Mouse (Mus musculus) spleen, postnatal 4 days (tissue): Measurements from ENCODE around the gene Gnai2.

Experiments
- DNase-seq, 2 experiments: peaks; one replicate each; pipeline ENCODE4 v3.0.0; 2022; ENCODE audit warnings: low spot score in 2 of 2

Gnai2 gene

DNA sequence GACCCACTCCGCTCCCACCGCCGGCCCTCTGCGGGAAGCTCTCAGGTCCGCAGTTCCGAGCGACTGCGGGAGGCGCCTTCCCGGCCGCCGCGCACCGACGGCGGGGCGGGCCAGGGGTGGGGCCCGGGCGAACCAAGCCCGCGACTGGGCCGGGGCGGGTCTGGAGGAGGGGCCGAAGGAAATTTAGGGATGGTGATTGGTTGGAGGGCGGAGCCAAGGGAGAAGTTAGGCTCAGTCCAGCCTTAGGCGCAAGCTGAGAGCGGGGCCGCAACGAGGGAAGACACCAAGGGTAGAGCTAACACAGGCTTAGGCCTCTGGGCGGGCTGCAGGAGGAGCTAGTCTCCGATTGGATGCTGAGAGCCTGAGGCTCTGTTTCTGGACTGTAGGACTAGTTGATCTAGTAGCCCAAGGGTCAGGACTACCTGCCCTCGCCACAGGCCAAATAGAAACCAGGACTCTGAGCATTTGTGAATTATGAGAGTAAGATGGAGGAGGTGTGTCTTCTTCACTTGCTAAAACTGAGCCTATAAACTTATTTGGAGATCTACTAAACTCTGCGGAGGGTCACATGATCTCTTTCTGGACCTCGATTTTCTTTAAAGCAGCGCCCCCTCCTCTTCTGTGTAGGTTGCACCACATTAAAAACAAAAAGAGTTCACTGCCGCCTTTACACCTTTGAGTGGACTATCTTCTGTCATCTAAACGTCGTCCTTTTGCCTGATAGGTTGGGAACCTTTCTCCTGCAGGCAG, at the start of gene Gnai2:
TSS of gene Gnai2 (minus strand) at position 89 of the 750 bp plus-strand sequence.
- DNase-seq: peak; percentile 98

DNA sequence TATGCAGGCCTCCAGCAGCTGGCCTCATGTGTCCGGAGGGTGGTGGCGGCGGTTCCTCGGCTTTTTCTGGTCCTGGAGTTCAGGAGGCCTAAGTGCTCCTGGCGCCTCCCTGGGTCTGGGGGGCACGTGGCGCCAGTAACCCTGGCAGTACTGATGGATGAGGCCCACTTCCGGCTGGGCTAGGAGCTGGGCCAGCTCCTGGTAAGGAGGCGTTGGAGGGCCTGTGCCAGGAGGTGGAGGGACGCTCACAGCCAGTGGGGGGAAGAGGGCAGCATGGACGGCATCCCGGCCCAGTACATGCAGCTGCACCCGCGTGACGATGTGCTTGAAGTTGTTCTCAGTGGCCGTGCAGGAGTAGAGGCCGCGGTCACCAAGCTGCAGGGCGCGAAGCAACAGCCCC, 47.2 kb upstream of the Gnai2 start:
- DNase-seq: no peak

DNA sequence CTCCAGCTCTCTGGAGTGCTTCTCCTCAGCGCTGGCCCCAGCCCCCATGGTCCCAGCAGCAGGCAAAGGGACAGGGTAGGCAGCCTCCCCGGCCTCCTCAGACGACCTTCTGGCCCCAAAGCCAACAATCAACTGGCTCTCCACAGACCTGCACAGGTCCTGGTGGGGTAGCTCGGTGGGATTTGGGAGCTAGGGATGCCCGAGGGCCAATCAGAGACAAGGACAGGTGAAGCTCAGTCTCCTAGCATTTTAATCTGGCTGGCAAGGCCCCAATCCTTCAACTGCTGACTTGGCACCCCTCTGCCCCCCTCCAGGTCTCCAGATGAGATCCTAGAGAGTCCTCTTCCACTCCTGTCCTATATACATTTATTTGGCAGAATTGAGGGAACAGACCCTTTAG, 44.3 kb upstream of the Gnai2 start, which contains the start of gene Gnat1:
TSS of gene Gnat1 (minus strand) at position 212 of the 400 bp plus-strand sequence.
- DNase-seq: no peak

DNA sequence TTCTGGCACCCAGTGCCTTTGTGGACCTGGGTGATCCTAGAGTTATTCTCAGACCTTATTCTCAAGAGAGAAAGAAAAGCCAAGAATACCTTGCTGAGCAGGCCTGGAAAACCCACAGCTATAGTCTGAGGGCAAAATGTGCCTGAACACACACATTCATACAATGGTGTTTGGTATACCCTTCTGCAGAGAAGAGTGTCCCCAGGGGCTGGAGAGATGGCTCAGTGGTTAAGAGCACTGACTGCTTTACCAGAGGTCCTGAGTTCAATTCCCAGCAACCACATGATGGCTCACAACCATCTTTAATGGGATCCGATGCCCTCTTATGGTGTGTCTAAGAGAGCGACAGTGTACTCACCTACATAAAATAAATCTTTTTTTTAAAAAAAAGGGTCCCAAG, 43.7 kb upstream of the Gnai2 start:
- no peak for DNase-seq

DNA sequence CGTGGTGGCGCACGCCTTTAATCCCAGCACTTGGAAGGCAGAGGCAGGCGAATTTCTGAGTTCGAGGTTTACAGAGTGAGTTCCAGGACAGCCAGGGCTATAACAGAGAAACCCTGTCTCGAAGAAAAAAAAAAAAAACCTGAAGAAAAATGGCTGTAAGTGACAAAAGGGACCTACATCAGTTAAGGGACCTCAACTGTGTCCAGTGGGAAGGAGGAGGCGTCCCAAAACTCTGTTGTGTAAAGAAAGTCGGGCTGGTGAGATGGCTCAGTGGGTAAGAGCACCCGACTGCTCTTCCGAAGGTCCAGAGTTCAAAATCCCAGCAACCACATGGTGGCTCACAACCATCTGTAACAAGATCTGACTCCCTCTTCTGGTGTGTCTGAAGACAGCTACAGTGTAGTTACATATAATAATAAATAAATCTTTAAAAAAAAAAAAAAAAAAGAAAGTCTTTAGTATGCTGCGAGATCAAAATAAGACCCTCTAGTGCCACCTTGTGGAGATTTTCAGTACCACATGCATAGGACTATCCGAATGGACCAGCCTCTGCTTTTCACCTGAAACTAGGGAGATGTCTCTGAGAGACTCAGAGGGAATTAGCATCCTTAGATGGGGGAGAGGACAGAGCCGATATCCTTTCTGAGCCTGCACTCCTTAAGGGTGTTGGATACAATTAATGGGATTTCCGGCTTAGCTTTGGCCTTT, 42.8 kb upstream of the Gnai2 start:
- DNase-seq: peak; percentile 70 to 89

DNA sequence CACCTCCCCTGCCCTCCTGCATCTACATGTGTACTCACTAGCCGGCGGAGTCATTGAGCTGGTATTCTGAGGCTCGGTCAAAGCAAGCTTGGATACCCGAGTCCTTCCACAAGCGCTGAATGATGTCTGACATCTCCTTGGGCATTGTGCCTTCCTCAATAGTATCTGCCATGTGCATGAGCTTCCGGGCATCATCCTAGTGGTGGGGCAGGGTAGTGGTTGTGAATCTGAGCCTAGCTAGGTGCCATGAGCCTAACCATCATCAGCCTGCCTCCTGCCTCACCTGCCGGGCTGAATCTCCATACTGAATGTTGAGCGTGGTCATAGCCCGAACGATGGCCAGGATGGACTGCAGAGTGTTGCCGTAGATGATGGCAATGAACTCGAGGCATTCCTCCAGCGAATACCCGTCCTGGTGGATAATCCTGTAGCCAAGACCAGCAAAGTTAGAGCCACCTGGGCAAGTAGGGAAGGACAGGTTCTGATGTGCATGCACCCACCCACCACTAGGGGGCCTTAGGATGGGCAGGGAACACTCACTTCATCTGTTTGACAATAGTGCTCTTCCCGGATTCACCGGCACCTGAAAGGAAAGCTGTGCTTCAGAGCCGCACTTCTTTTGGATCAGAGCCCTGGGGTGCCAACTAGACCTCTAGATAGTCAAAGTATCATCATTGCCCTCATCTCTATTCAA, 42.1 kb upstream of the Gnai2 start:
- DNase-seq: peak; percentile 50 to 81

DNA sequence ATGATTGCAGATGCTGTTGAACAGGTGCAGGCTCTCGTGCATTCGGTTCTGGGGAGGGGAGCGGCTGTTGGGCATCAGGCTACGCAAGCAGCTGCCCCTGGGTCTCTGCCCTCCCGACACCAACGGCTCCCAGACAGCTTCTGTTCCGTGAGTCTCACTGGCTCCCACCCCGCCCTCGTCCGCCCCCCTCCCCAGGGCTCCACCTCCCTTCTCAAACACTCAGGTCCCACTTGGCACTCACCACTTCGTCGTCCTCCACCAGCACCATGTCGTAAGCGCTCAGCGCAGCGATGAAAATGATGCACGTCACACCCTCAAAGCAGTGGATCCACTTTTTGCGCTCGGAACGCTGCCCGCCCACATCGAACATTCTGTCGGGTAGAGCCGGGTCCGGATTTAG, 41.1 kb upstream of the Gnai2 start:
- DNase-seq: no peak

DNA sequence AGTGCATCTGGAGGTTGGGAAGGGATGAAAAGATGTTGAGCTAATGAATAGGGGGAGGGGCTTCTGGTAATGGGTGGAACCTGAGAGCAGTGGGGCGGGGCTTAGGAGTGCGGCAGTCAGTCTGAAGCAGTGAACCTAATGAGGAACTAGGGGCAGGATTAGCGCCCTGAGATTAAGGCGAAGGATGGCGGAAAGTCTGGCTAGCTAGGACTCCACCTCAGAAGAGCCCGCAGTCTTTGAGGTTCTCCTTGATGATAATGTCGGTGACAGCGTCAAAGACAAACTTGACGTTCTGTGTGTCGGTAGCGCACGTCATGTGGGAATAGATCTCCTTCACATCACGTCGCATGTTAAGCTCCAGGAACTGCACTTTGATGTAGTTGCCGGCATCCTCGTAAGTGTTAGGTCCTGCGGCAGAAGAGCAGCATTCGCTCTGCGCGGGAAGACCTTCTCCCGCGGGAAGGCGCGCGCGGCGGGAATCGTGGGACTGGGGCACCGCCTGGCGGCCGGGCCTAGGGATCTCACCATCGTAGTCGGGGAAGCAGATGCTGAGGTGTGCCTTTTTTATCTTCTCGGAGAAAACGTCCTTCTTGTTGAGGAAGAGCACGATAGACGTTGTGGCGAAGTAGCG, 40.6 kb upstream of the Gnai2 start:
- peak; percentile 37 to 75 for DNase-seq

DNA sequence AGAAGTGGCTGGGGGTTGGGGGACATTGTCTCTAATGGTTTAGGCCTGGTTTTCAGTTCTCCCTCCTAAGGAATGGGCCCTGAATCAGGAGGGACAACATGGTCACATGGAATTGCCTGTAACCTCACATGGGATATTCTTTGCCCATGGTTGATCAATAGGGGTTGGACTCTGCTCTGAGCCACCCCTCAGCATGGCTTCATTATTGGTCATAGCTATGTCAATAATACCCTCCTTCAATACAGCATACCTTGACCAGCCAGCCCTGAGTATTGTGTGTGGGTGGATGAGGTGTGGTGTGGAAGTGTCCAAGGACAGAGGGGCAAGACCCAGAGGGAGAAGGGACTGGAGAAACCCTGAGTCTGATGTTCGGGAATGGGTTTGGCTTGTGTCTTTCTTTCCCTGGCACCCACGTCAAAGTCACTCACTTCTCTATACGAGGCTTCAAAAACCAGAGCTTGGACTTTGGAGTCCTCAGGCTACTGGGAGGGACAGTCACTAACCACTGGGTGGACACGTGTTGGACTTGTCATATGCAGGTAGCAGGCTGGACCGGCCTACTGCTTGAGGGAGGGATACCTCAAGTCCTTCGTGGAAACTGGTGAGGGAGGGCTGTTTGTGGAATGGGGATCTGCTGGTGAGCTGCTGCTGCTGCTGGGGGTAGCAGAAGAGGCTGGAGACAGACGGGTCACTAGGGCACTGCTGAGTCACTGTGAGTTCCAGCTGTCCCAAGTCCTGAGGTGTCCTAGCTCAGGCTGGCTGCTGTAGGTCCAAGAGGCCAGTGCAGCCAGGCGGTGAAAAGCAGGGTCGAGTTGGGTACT, 39.7 kb upstream of the Gnai2 start:
- no peak for DNase-seq

DNA sequence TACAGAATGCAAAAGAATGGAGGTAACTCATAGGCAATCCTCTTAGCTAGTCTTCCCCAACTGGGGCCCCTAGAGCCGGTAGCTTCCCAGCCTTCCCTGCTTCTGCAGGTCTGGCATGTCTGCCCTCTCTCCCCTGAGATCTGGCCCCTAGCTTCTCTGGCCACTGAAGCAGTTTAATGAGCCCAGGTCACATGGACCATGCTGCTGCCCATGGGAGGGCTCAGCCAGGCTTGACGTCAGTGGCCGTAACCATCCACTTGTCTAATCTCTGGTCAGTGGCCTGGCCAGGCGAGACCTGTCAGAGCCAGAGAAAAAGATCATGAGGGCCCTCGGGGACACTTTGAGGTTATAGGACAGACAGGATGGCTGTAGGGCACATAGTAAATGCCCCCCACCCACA, 35.1 kb upstream of the Gnai2 start:
- DNase-seq: no peak

DNA sequence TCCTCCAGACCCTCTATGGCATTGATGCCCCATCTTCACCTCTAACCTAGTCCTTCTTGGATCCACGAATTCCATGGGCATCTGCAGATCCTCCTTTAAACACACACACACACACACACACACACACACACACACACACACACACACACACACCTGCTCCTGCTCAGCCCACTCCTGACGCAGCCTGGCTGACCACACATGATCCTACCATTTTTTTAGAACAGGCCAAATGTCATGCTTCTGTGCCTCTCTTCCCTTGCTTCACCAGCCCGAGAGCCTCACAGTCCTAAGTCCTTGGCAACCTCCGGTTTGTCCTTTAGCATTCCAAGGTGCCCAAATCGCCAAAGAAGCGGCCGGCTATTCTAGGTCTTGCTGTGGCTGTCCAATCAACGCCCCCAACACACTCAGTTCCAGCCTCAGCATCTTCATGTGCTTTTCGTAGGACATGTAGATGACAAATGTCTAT, 34.3 kb upstream of the Gnai2 start, which contains the start of gene Slc38a3:
TSS of gene Slc38a3 (minus strand) at position 51 of the 466 bp plus-strand sequence.
- no peak for DNase-seq

DNA sequence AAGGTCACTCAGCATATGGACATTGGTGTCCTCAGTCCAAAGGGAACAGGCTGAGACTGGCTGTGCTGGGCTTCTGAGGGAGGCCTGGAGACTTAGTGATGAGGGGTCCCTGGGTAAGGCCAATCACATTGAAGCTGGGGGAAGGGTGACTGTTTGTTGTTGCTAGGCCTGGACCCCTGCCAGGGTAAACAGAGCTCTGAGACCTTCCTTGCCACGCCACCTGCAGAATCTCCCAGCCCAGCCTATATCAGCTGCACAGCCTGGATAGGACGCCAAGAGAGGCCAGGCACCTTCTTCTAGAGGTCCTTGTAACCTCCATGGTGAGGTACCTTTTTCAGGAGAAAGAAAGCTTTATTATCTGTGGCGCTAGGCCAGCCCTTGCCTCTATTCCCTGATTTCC, 33.7 kb upstream of the Gnai2 start:
- no peak for DNase-seq

DNA sequence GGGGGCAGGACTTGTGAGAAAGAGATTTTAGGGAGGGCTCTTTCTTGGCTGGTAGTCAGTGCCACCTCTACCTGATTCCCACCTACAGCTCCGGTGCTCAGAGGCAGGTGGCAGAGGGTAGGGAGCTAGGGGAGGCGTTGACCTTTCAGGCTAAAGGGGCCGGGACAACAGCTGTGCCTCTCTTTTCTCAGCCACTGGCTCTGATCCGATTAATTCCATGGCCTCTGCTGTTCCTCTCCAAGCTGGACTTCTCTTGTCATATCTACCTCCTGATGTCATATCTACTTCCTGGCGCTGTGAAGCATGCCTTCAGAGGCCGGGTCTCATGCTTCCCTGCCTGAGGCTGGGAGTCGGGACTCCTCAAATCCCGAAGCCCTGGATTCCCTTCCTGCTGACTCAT, 32.8 kb upstream of the Gnai2 start:
- no peak for DNase-seq

DNA sequence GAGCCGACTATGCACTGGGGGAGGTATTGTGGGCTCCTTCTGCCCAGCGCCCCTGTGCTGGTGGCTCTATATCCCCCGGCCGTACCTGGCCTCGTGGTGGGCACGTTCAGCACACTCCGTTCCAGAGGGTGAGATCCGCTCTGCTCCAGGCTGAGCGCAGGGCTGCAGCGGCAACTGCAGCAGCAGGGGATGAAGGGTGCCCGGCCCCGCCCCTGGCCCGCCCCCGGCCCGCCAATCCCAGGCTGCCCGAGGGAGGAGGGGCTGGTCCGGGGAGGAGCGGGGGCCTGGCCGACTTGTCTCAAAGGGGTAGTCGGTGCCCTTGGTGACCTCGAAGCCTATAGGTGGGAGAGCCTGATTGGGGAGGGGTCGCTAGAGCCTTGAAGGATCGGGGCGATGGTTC, 32.1 kb upstream of the Gnai2 start:
- DNase-seq: no peak

DNA sequence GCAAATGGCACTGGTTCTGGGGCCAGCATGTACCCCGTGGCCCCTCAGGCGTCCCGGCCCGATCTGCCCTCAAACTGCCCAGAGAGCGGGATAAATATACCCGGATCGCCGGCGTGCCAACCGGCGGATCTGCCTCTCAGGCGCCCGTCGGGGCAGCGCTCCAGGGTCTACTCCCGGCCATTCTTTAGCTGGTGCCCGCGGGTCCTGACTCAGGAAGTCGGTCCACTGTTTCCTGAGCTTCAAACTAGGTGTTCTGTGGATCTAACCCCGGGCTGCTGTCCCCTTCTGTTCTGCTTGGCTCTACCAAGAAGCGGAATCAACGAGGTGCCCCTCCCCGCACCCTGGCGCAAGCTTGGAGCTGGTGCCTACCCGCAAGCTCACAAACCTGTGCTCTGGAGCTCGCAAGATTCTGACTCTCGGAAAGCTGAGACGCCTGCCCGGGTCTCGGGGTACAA, 31.6 kb upstream of the Gnai2 start:
- no peak for DNase-seq

DNA sequence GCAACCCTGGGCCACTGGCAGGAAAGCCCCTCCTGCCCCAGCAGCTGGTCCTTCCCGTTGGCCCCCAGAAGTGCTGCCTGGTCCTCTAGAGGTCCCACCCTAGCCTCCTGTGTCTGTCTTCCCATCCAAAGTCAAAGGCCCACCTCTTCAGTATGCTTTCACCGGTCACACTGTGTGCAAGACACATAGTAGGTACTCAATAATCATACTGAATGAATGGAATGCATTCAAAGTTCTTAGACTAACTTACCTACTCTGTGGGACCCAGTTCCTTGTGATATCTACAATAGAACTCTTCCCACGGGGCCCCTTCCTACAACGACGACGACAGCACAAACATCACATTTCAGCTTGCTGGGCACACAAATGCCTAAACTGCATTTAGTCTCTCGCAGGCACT, 30.1 kb upstream of the Gnai2 start:
- no peak for DNase-seq

DNA sequence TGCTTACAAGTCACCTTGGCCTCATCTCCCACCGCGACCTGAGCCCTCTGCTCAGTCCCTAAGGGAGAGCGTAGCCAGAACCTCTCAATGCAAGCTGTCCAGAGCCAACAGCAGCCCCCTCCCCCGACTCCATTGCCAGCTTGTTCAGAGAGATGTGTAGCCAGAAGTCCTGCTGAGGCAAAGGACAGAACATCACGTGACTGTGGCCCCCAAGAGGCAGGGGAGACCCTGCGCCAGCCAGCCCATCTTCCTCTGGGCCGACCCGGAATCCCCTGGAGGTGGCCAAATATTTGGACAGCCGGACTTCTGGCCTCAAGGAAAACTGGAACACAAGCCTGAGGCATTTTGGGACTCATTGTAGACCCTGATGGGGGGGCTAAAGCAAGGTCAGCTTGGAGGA, 28.4 kb upstream of the Gnai2 start:
- no peak for DNase-seq

DNA sequence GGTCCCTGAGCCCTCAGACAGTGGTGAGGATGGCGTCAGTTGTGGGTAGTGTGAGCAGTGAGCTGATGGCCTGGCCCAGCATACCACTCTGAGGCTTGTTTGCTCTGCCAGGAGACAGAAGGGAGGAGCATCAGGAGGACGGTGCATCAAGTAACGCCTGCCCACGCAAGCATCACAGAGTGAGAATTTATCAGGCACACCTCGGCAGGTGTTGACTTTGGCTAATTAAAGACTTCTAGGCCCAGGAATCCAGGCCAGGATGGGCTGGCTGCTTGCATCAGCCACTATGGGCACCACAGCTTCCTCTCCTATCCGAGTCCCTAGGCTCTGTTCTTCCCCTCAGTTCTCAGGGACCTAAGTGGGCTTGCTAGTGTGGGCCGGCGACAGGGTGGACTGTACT, 27.2 kb upstream of the Gnai2 start:
- DNase-seq: no peak

DNA sequence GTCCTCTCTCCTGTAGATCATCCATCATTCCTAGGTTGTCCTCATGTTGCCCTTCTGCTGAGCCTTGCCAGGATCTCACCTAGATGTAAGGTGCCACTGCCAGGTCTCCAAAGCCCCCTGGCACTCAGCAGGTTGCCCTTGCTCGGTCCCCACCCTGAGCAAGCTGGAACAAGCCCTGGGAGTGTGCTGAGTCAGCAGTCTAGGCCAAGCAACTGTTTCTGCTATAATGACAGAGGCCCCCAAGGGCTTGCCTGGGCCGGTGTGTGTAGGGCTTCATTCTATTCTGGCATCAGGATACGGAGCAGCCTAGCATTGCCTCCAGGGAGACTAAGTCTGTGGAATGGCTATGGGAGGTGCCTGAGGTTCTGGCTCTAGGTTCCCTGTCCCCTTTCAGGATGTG, 25.6 kb upstream of the Gnai2 start:
- no peak for DNase-seq

DNA sequence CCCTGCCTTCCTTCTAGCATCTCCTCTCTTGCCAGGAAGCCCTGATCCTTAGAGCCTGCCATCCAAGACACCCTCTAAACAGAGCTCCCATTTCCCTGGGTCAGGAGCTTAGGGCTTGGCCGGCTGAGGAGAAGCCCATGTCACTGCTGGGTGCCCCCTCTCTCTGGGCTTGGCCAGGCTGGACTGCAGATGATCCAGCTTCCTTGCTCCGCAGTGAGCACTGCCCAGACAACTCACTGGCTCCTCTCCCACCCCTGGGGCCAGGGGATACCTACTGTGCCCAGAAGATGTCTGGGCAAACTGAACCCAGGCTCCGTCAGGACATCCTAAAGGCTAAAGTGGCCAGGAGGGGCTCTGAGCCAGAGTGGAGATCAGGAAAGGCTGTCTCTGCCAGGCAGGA, 24.8 kb upstream of the Gnai2 start:
- no peak for DNase-seq

DNA sequence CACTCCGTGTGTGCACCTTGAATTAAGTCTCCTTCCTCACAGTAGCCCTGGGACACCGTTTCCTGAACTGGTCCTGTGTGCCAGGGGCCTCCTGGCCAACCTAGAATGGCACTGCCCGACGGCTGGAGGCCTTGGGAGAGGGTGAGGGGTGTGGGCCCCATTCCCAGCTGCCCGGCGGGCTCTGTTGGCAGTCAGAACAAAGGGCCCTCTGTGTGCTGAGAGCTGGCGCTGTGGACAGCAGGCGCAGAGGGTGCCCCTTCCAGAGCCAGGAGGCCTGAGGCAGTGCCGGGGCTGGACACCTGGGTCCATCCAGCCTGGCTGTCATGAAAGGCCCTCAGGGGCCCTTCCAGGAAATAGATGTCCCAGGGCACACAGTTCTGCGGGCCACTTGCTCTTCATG, 24.4 kb upstream of the Gnai2 start:
- no peak for DNase-seq
